Mouse (Mus musculus): ENCODE results near the gene Wdr70. TPM values are rescaled to one million over a fixed set of nuclear protein-coding genes. Genes with fewer than 3 reads are reported as not detected.

Wdr70 gene
- total RNA-seq, 2 experiments from 2014 or later: 29.9 to 40.2 TPM

GRCm38 (mm10) chr15:7956899-7957298 is 142.1 kb downstream of the Wdr70 start:
- ATAC-seq (replicated peaks; ENCODE audit: low FRiP score, low TSS enrichment, poor library complexity, severe bottlenecking): no peak

- ATAC-seq (replicated peaks; ENCODE audit: low FRiP score, low TSS enrichment, poor library complexity, severe bottlenecking): no peak
These were observed 148.4 kb downstream of the Wdr70 start for GRCm38 (mm10) chr15:7950561-7950960.

GRCm38 (mm10) chr15:7941690-7942089 is 157.3 kb downstream of the Wdr70 start:
- no peak for ATAC-seq (replicated peaks; ENCODE audit: low FRiP score, low TSS enrichment, poor library complexity, severe bottlenecking)

- peak; percentile 86 for ATAC-seq (replicated peaks; ENCODE audit: low FRiP score, low TSS enrichment, poor library complexity, severe bottlenecking)
These were observed 163.3 kb downstream of the Wdr70 start for GRCm38 (mm10) chr15:7935571-7936165.

- peak; percentile 34; the same call in 1 of the 2 replicates for ATAC-seq (replicated peaks; ENCODE audit: low FRiP score, low TSS enrichment, poor library complexity, severe bottlenecking)
These were observed 164.4 kb downstream of the Wdr70 start for GRCm38 (mm10) chr15:7934580-7934979.

- no peak for ATAC-seq (replicated peaks; ENCODE audit: low FRiP score, low TSS enrichment, poor library complexity, severe bottlenecking)
These were observed 164.9 kb downstream of the Wdr70 start for GRCm38 (mm10) chr15:7934105-7934504.

- ATAC-seq (replicated peaks; ENCODE audit: low FRiP score, low TSS enrichment, poor library complexity, severe bottlenecking): no peak
These were observed 167.4 kb downstream of the Wdr70 start for GRCm38 (mm10) chr15:7931605-7932008.

GRCm38 (mm10) chr15:7925382-7925781 is 173.6 kb downstream of the Wdr70 start:
- ATAC-seq (replicated peaks; ENCODE audit: low FRiP score, low TSS enrichment, poor library complexity, severe bottlenecking): peak; percentile 34; the same call in 1 of the 2 replicates

- no peak for ATAC-seq (replicated peaks; ENCODE audit: low FRiP score, low TSS enrichment, poor library complexity, severe bottlenecking)
These were observed 175.7 kb downstream of the Wdr70 start for GRCm38 (mm10) chr15:7923281-7923680.

GRCm38 (mm10) chr15:7922291-7923037 is 176.5 kb downstream of the Wdr70 start:
- ATAC-seq (replicated peaks; ENCODE audit: low FRiP score, low TSS enrichment, poor library complexity, severe bottlenecking): no peak

- no peak for ATAC-seq (replicated peaks; ENCODE audit: low FRiP score, low TSS enrichment, poor library complexity, severe bottlenecking)
These were observed 177.9 kb downstream of the Wdr70 start for GRCm38 (mm10) chr15:7921124-7921523.

GRCm38 (mm10) chr15:7906491-7907035 is 192.4 kb downstream of the Wdr70 start:
- no peak for ATAC-seq (replicated peaks; ENCODE audit: low FRiP score, low TSS enrichment, poor library complexity, severe bottlenecking)

- no peak for ATAC-seq (replicated peaks; ENCODE audit: low FRiP score, low TSS enrichment, poor library complexity, severe bottlenecking)
These were observed 199.7 kb downstream of the Wdr70 start for GRCm38 (mm10) chr15:7899286-7899685.

- no peak for ATAC-seq (replicated peaks; ENCODE audit: low FRiP score, low TSS enrichment, poor library complexity, severe bottlenecking)
These were observed 207.3 kb downstream of the Wdr70 start for GRCm38 (mm10) chr15:7891547-7892282.

- no peak for ATAC-seq (replicated peaks; ENCODE audit: low FRiP score, low TSS enrichment, poor library complexity, severe bottlenecking)
These were observed 208.7 kb downstream of the Wdr70 start for GRCm38 (mm10) chr15:7890286-7890685.

GRCm38 (mm10) chr15:7889362-7889674 is 209.7 kb downstream of the Wdr70 start:
- ATAC-seq (replicated peaks; ENCODE audit: low FRiP score, low TSS enrichment, poor library complexity, severe bottlenecking): no peak

- no peak for ATAC-seq (replicated peaks; ENCODE audit: low FRiP score, low TSS enrichment, poor library complexity, severe bottlenecking)
These were observed 210.2 kb downstream of the Wdr70 start for GRCm38 (mm10) chr15:7888617-7889361.

- no peak for ATAC-seq (replicated peaks; ENCODE audit: low FRiP score, low TSS enrichment, poor library complexity, severe bottlenecking)
These were observed 212.4 kb downstream of the Wdr70 start for GRCm38 (mm10) chr15:7886591-7886990.

- no peak for ATAC-seq (replicated peaks; ENCODE audit: low FRiP score, low TSS enrichment, poor library complexity, severe bottlenecking)
These were observed 213.9 kb downstream of the Wdr70 start for GRCm38 (mm10) chr15:7885106-7885505.

GRCm38 (mm10) chr15:7884181-7884580 is 214.8 kb downstream of the Wdr70 start:
- no peak for ATAC-seq (replicated peaks; ENCODE audit: low FRiP score, low TSS enrichment, poor library complexity, severe bottlenecking)

Measured in megakaryocyte-erythroid progenitor cell, adult 5-6 weeks (primary cell).